Mouse (Mus musculus) midbrain, embryonic 15.5 days (tissue): Measurements from ENCODE around the gene Yipf2. TPM values are rescaled to one million over a fixed set of nuclear protein-coding genes. Genes with fewer than 3 reads are reported as not detected.

Experiments
- ATAC-seq: fragments of 200-750 bp; cut with Nextera tagmentation; replicated peaks from 2 replicates; pipeline ENCODE4 v1.8.0; 2017; ENCODE audit warnings: moderate TSS enrichment
- H3K27ac ChIP-seq: fragments of 300-500 bp; sonication (generic); 2 replicates; pipeline ENCODE4 v1.5.1; 2015; ENCODE audit warnings: mild to moderate bottlenecking, inconsistent platforms
- H3K27me3 ChIP-seq: fragments of 300-500 bp; sonication (generic); replicated peaks from 2 replicates; pipeline ENCODE4 v1.6.1; 2015; ENCODE audit warnings: inconsistent platforms
- H3K36me3 ChIP-seq: fragments of 300-500 bp; sonication (generic); replicated peaks from 2 replicates; pipeline ENCODE4 v1.6.1; 2015; ENCODE audit warnings: inconsistent platforms
- H3K4me1 ChIP-seq: fragments of 300-500 bp; sonication (generic); 2 replicates; pipeline ENCODE4 v1.6.1; 2015; ENCODE audit warnings: inconsistent platforms
- H3K4me2 ChIP-seq: fragments of 300-500 bp; sonication (generic); 2 replicates; pipeline ENCODE4 v1.6.1; 2015; ENCODE audit warnings: inconsistent platforms, mild to moderate bottlenecking, moderate library complexity
- H3K4me3 ChIP-seq: fragments of 300-500 bp; sonication (generic); 2 replicates; pipeline ENCODE4 v1.5.1; 2015; ENCODE audit warnings: mild to moderate bottlenecking, inconsistent platforms
- H3K9ac ChIP-seq: fragments of 300-500 bp; sonication (generic); 2 replicates; pipeline ENCODE4 v1.6.1; 2015; ENCODE audit warnings: mild to moderate bottlenecking, inconsistent platforms
- H3K9me3 ChIP-seq: fragments of 300-500 bp; sonication (generic); 2 replicates; pipeline ENCODE4 v1.6.1; 2016; ENCODE audit warnings: inconsistent platforms
- WGBS: fragments of 180-500 bp; shearing (Covaris S2); methylation state at CpG from one replicate; pipeline ENCODE4 v1.1.7; 2015; ENCODE audit warnings: mixed read lengths; 5-methylcytosine and 5-hydroxymethylcytosine counted together
- polyA plus RNA-seq: library from polyadenylated mRNA; unstranded; fragments of >200 nt; fragmentation: Nextera tagmentation; extraction: Ambion mirVana; gene quantifications from 2 replicates; pipeline ENCODE4 v1.2.1, GENCODE M21; 2015

Gene Yipf2
- polyA plus RNA-seq, 1 experiment from 2014 or later = 27.0 TPM

GRCm38 (mm10) chr9:21593122-21593721, 594 bp upstream of the Yipf2 start:
- H3K27me3 ChIP-seq = no peaks in the 10 kb centered on the region
- peak overlapping the region; percentile 89 for H3K9ac ChIP-seq
- WGBS = 2% methylated on average over 68 of the region's 69 CpGs
- H3K4me1 ChIP-seq = peaks cover 33% of the 10 kb centered on the region
- H3K9me3 ChIP-seq = no peaks in the 10 kb centered on the region
- H3K4me3 ChIP-seq = peak overlapping the region; percentile 97
- H3K4me2 ChIP-seq = peak overlapping the region; percentile 97
- ATAC-seq = peak; percentile 55; the same call in 1 of the 2 replicates
- peak overlapping the region; percentile 88 for H3K27ac ChIP-seq
- peaks cover 21% of the 10 kb centered on the region; the same call in 1 of the 2 replicates for H3K36me3 ChIP-seq

GRCm38 (mm10) chr9:21591831-21592702, 561 bp downstream of the Yipf2 start:
- H3K4me2 ChIP-seq = peak overlapping the region; percentile 97
- H3K27me3 ChIP-seq = no peaks in the 10 kb centered on the region
- peaks cover 31% of the 10 kb centered on the region for H3K36me3 ChIP-seq
- peaks cover 33% of the 10 kb centered on the region for H3K4me1 ChIP-seq
- H3K27ac ChIP-seq = peak overlapping the region; percentile 88
- peak overlapping the region; percentile 89 for H3K9ac ChIP-seq
- no peaks in the 10 kb centered on the region for H3K9me3 ChIP-seq
- WGBS = 23% methylated on average over 17 of the region's 17 CpGs
- ATAC-seq = peak; percentile 88
- H3K4me3 ChIP-seq = peak overlapping the region; percentile 97

DNA sequence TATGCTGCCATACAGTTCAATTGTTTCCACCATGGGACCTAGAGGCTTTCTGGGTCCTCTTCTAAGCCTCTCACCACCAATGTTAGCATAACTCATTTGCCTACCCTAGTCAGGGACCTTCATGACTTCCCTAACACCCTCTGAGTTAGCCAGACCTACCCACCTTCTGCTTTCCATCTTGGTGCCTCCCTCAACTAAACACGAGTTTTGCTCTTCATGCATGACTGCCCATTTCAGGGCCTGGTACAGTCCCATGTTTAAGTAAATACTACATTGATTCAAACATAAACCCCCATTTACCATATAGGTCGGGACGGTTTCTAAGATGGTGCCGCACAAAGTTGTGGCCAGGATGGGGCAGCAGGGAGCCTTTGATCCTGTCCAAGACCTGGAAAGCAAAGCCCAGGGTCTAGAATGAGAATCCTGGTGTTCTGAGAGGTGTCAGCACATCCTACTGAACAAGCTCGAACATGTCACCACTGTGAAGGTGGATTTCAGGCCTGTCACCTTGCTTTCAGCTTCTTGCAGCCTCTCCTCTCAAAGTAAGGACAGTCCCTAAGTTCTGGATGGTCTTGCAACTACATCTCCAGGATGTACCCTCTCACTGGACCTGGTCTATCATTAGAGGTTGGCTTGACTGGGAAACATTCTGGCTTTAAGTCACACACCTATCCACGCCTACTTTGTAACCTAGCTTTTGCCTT, 1.3 kb downstream of the Yipf2 start:
- WGBS = 85% methylated on average over 6 of the region's 6 CpGs
- Histone ChIP-seq H3K36me3 (peaks cover 39% of the 10 kb centered on the region), H3K9ac (no peak overlapping the region), H3K9me3 (no peaks in the 10 kb centered on the region), H3K4me3 (0 out of 2 replicates have a peak overlapping the region, but pooled peaks have one; percentile 97), H3K4me1 (peaks cover 33% of the 10 kb centered on the region), H3K27ac (0 out of 2 replicates have a peak overlapping the region, but pooled peaks have one; percentile 88), H3K4me2 (peak overlapping the region; percentile 97), H3K27me3 (no peaks in the 10 kb centered on the region)
- ATAC-seq = no peak

DNA sequence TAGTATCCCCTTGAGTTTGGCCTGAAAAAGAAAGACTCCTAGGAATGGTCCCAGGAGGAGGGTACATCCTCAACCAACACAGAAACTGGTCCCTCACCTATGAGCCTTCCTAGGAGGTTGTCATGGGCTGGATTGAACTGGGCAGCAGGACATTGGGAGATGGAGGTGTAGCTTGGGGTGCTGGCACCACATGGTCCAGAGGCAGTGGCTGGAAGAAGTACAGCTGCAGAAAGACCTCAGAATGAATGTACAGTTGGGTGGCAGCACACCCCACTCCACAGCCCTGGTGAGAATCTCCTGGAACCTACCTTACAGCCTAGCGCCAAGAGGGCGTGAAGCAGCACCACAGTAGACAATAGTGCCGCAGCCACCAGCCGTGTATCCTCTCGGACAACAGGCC, 3.1 kb downstream of the Yipf2 start:
- Histone ChIP-seq H3K27me3 (no peaks in the 10 kb centered on the region), H3K4me3 (no peak overlapping the region), H3K36me3 (peaks cover 47% of the 10 kb centered on the region), H3K9me3 (no peaks in the 10 kb centered on the region), H3K27ac (no peak overlapping the region), H3K4me1 (peaks cover 23% of the 10 kb centered on the region), H3K9ac (no peak overlapping the region), H3K4me2 (no peak overlapping the region)
- ATAC-seq = no peak
- 91% methylated on average over 5 of the region's 5 CpGs for WGBS

DNA sequence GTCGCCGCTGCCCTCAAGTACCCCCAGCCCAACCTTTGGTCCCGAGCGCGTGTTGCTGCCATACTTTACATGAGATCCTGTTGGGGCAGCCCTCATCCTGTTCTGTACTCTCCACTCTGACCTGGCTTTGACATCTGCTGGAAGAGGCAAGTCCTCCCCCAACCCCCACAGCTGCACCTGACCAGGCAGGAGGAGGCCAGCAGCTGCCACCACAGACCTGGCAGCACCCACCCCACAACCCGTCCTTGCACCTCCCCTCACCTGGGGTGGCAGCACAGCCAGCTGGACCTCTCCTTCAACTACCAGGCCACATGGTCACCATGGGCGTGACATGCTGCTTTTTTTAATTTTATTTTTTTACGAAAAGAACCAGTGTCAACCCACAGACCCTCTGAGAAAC, 4.3 kb downstream of the Yipf2 start:
- peaks cover 56% of the 10 kb centered on the region for H3K36me3 ChIP-seq
- no peaks in the 10 kb centered on the region for H3K9me3 ChIP-seq
- peaks cover 11% of the 10 kb centered on the region for H3K4me1 ChIP-seq
- no peak overlapping the region for H3K4me2 ChIP-seq
- 92% methylated on average over 8 of the region's 8 CpGs for WGBS
- no peaks in the 10 kb centered on the region for H3K27me3 ChIP-seq
- no peak overlapping the region for H3K27ac ChIP-seq
- no peak for ATAC-seq
- no peak overlapping the region for H3K4me3 ChIP-seq
- no peak overlapping the region for H3K9ac ChIP-seq

DNA sequence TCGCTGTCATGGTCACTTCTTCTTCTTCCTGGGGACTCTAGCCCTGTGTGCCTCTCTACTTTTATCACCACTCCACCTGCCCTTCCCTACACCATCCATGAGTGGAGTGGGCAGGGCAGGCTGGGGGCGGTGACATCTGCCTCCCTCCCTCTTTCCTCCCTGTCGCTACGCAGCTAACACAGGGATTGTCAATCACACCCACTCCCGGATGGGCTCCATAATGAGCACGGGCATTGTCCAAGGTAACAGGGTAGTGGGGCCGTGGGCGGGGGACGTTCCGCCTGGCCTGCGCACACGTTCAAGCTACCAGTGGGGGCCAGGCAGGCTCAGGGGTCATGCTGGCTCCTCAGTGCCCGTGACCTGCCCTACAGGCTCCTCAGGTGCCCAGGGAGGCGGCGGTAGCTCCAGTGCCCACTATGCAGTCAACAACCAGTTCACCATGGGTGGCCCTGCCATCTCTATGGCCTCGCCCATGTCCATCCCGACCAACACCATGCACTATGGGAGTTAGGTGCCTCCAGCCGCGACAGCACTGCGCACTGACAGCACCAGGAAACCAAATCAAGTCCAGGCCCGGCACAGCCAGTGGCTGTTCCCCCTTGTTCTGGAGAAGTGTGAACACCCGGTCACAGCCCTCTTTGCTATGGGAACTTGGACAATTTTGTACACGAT, 4.8 kb downstream of the Yipf2 start:
- Histone ChIP-seq H3K27me3 (no peaks in the 10 kb centered on the region), H3K36me3 (peaks cover 62% of the 10 kb centered on the region), H3K4me1 (peaks cover 11% of the 10 kb centered on the region), H3K27ac (no peak overlapping the region), H3K9me3 (no peaks in the 10 kb centered on the region), H3K9ac (no peak overlapping the region), H3K4me2 (no peak overlapping the region), H3K4me3 (no peak overlapping the region)
- 86% methylated on average over 23 of the region's 23 CpGs for WGBS
- no peak for ATAC-seq

GRCm38 (mm10) chr9:21585401-21585800, 7.2 kb downstream of the Yipf2 start:
- WGBS = 92% methylated on average over 1 of the region's 1 CpGs
- no peak for ATAC-seq
- no peaks in the 10 kb centered on the region for H3K27me3 ChIP-seq
- no peak overlapping the region for H3K4me3 ChIP-seq
- H3K4me1 ChIP-seq = no peaks in the 10 kb centered on the region
- H3K9me3 ChIP-seq = no peaks in the 10 kb centered on the region
- no peak overlapping the region for H3K9ac ChIP-seq
- H3K27ac ChIP-seq = no peak overlapping the region
- H3K36me3 ChIP-seq = peaks cover 73% of the 10 kb centered on the region
- no peak overlapping the region for H3K4me2 ChIP-seq

- no peaks in the 10 kb centered on the region for H3K27me3 ChIP-seq
- H3K9me3 ChIP-seq = no peaks in the 10 kb centered on the region
- no peak for ATAC-seq
- H3K4me2 ChIP-seq = no peak overlapping the region
- no peak overlapping the region for H3K27ac ChIP-seq
- no peak overlapping the region for H3K4me3 ChIP-seq
- WGBS = 48% methylated on average over 3 of the region's 3 CpGs
- no peak overlapping the region for H3K9ac ChIP-seq
- no peaks in the 10 kb centered on the region; the same call in 1 of the 2 replicates for H3K4me1 ChIP-seq
- peaks cover 55% of the 10 kb centered on the region for H3K36me3 ChIP-seq
Measured at GRCm38 (mm10) chr9:21578226-21578625, 14.4 kb downstream of the Yipf2 start.

- Histone ChIP-seq H3K4me1 (no peaks in the 10 kb centered on the region; the same call in 1 of the 2 replicates), H3K27me3 (no peaks in the 10 kb centered on the region), H3K4me3 (no peak overlapping the region), H3K4me2 (no peak overlapping the region), H3K27ac (no peak overlapping the region), H3K9me3 (no peaks in the 10 kb centered on the region), H3K36me3 (peaks cover 57% of the 10 kb centered on the region), H3K9ac (no peak overlapping the region)
- WGBS = 94% methylated on average over 1 of the region's 1 CpGs
- ATAC-seq = no peak
Measured at GRCm38 (mm10) chr9:21576286-21576685, 16.3 kb downstream of the Yipf2 start.

DNA sequence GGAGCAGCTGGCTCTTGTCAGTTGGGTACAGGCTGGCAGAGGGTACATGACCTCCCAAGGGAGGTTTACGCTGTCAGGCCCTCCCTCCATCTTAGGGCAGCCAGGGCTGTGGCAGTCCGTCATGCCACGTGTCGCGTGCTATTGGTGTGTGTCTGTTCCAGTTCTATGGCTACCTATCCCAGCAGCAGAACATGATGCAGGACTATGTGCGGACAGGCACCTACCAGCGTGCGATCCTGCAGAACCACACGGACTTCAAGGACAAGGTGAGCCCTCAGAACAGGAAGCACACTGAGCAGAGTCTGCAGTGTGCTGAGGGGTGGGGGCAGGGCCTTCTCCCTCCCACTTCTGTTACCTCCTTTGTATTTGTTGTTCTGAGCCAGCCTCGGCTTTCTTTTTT, 17.4 kb downstream of the Yipf2 start:
- H3K4me2 ChIP-seq = no peak overlapping the region
- H3K27me3 ChIP-seq = no peaks in the 10 kb centered on the region
- 0 out of 2 replicates have a peak, but pooled peaks have one; percentile 42 for ATAC-seq
- no peaks in the 10 kb centered on the region for H3K9me3 ChIP-seq
- H3K4me1 ChIP-seq = no peaks in the 10 kb centered on the region; the same call in 1 of the 2 replicates
- no peak overlapping the region for H3K4me3 ChIP-seq
- H3K9ac ChIP-seq = no peak overlapping the region
- WGBS = 96% methylated on average over 10 of the region's 10 CpGs
- no peak overlapping the region for H3K27ac ChIP-seq
- peaks cover 57% of the 10 kb centered on the region for H3K36me3 ChIP-seq

GRCm38 (mm10) chr9:21574012-21574801, 18.4 kb downstream of the Yipf2 start:
- Histone ChIP-seq H3K4me1 (no peaks in the 10 kb centered on the region; the same call in 1 of the 2 replicates), H3K9ac (no peak overlapping the region), H3K4me3 (no peak overlapping the region), H3K36me3 (peaks cover 60% of the 10 kb centered on the region), H3K4me2 (no peak overlapping the region), H3K9me3 (no peaks in the 10 kb centered on the region), H3K27ac (no peak overlapping the region), H3K27me3 (no peaks in the 10 kb centered on the region)
- no peak for ATAC-seq
- 97% methylated on average over 8 of the region's 8 CpGs for whole genome bisulfite sequencing
